Mouse (Mus musculus): ENCODE results near the gene Klrc1. TPM values are rescaled to one million over a fixed set of nuclear protein-coding genes. Genes with fewer than 3 reads are reported as not detected.
A peak's percentile ranks its signal among the peaks of the same experiment; 100 is the strongest.
"Not testable (repeated sequence)": the region's sequence is repeated elsewhere in the genome, so short reads cannot be mapped to it uniquely, and the experiment has no call there.

Gene Klrc1
- not detected in 2 replicates for polyA plus RNA-seq (2016; fragmentation: Nextera tagmentation; extraction: Ambion mirVana)

DNA sequence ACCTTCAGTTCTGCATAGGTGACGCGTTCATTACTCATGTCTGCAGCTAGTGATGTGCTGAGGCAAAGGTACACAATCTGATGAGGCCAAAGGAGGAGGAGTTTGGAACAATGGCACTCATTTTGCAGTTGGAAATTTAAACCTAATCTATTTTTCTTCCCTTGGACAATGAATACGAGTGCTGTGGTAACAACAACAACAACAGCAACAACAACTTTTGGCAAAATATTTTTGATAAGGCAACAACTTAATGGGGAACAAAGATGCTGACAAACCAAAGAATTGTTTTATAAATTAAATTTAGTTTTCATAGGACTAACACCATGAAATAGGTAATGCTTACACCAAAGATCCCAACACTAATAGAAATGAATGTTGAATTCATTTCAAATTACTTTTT lies at the start of gene Klrc1:
Gene Klrc1 (minus strand): TSS at position 101 of the 400 bp plus-strand sequence.
- 84% methylated on average over 3 of the region's 3 CpGs for WGBS
- Histone ChIP-seq H3K4me1 (no peaks in the 10 kb centered on the region), H3K36me3 (no peaks in the 10 kb centered on the region), H3K4me2 (replicated peaks) (no peak within 1 kb of the TSS), H3K4me3 (no peak within 1 kb of the TSS), H3K27ac (no peak within 1 kb of the TSS), H3K9ac (no peak within 1 kb of the TSS), H3K27me3 (replicated peaks) (no peaks in the 10 kb centered on the region), H3K9me3 (no peaks in the 10 kb centered on the region)
- ATAC-seq (ENCODE audit: low FRiP score, low read depth) = no peak

DNA sequence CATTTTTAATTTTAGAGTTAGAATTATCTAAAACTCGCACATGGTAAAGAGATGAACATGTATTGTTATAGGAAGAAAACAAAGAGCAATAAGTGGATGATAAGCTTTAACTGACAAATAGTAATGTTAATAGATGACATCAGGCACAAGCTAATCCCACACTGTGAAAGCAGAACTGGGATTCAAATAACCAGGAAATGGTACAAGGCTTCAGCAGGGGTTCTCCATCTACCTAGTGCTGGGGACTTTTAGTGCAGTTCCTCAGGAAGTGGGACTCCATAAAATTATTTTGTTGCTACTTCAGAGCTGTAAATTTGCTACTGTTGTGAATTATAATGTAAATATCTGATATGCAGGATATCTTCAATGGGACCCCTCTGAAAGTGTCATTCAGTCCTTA lies 48.5 kb upstream of the Klrc1 start:
- Histone ChIP-seq H3K9ac (no peak overlapping the region), H3K36me3 (no peaks in the 10 kb centered on the region), H3K4me2 (replicated peaks) (no peak overlapping the region), H3K4me1 (no peaks in the 10 kb centered on the region), H3K27ac (no peak overlapping the region), H3K4me3 (no peak overlapping the region), H3K9me3 (no peaks in the 10 kb centered on the region), H3K27me3 (replicated peaks) (no peaks in the 10 kb centered on the region)
- ATAC-seq (ENCODE audit: low FRiP score, low read depth) = no peak
- WGBS = 81% methylated on average over 1 of the region's 1 CpGs

DNA sequence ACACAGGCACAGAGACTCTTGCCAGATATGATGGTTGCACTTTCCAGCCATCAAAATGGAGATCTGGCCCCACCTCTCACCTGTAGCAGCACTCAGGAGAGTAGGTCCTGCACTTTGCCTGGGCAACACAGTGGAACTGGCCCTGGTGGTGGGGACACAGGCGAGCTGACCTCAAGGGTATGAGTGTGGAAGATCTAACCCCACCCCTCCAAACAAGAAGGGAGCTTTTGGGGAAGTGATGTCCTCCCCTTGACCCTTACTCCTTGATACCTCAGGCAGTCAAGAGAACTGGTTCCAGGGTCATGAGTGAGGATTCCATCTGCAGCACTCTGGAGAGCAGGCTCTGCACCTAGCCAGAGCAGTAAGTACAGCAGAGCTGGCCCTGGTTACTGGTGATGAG lies 42.6 kb upstream of the Klrc1 start:
- no peak overlapping the region for H3K4me2 ChIP-seq (replicated peaks)
- H3K27me3 ChIP-seq (replicated peaks) = no peaks in the 10 kb centered on the region
- no peak overlapping the region for H3K4me3 ChIP-seq
- H3K9me3 ChIP-seq = no peaks in the 10 kb centered on the region
- no peak overlapping the region for H3K9ac ChIP-seq
- no peak for ATAC-seq (ENCODE audit: low FRiP score, low read depth)
- 78% methylated on average over 1 of the region's 1 CpGs for WGBS
- no peaks in the 10 kb centered on the region for H3K4me1 ChIP-seq
- H3K27ac ChIP-seq = no peak overlapping the region
- no peaks in the 10 kb centered on the region for H3K36me3 ChIP-seq

DNA sequence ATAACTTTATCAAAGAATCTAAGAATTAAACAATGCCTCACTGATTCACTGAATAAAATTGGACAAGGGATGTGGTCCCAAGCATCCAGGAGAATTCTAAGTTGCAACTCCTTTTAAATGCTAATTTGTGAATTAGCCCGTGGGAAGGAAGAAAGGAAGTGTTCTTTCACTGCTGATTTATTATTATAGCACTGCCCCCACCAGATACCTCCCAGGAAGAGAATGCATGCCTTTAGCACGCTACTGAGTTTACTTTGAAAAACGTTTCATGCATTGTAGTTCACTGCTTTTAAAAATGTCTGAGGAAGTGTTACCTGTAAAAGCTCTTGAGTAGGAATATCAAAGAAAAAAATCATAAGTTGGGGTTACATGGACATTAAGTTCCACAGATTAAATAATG lies 41.7 kb upstream of the Klrc1 start:
- H3K27me3 ChIP-seq (replicated peaks) = no peaks in the 10 kb centered on the region
- no peak overlapping the region for H3K9ac ChIP-seq
- H3K36me3 ChIP-seq = no peaks in the 10 kb centered on the region
- 4% methylated on average over 3 of the region's 3 CpGs for WGBS
- H3K4me1 ChIP-seq = no peaks in the 10 kb centered on the region
- no peak overlapping the region for H3K4me2 ChIP-seq (replicated peaks)
- H3K4me3 ChIP-seq = no peak overlapping the region
- no peaks in the 10 kb centered on the region for H3K9me3 ChIP-seq
- ATAC-seq (ENCODE audit: low FRiP score, low read depth) = peak; percentile 68; the same call in 1 of the 2 replicates
- no peak overlapping the region for H3K27ac ChIP-seq

DNA sequence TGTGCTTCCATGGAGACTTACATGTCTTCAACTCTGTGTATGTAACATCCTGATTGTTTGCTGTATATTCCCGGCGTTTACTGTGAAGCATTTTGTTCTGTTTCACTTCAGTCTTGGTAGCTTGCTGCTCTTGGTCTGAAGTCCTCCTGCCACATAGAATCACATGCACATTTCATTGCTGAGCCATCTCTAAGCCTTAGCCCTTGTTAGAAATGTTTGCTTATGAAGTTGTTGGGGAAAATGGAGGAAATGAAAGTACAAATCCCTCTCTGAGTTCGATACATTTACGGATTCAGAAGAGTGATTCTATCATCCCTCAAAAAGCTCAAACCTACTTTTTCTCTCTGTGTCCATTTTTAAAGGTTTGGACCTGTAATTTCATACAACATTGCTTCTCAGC lies 38.3 kb upstream of the Klrc1 start, which contains the start of gene Klri1:
Gene Klri1 (minus strand): TSS at position 101 of the 400 bp plus-strand sequence.
- Histone ChIP-seq H3K27me3 (replicated peaks) (no peaks in the 10 kb centered on the region), H3K9ac (no peak within 1 kb of the TSS), H3K4me2 (replicated peaks) (no peak within 1 kb of the TSS), H3K9me3 (no peaks in the 10 kb centered on the region), H3K36me3 (no peaks in the 10 kb centered on the region), H3K4me3 (no peak within 1 kb of the TSS), H3K27ac (no peak within 1 kb of the TSS), H3K4me1 (no peaks in the 10 kb centered on the region)
- no peak for ATAC-seq (ENCODE audit: low FRiP score, low read depth)
- WGBS = 91% methylated on average over 4 of the region's 4 CpGs

DNA sequence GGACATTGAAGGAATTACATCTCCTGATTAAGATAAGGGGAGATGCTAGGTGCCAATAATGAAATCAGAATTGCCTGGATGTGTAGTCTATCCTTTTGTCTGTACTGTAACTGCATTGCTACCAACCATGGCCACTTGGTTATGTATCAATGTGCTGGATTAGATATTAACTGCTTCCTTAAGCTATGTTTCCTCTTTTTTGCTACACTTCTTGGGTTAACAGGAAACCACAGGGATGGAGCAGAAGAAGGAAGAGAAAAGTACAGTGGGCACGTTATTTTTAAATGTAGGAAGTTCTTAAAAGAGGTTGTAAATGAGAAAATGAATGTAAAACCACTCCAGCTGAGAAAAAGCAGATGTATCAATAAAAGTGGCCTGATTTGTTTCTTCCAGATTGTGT lies 34.8 kb upstream of the Klrc1 start:
- WGBS = 53% methylated on average over 1 of the region's 1 CpGs
- Histone ChIP-seq H3K4me3 (no peak overlapping the region), H3K27ac (no peak overlapping the region), H3K27me3 (replicated peaks) (no peaks in the 10 kb centered on the region), H3K36me3 (no peaks in the 10 kb centered on the region), H3K9ac (no peak overlapping the region), H3K9me3 (no peaks in the 10 kb centered on the region), H3K4me2 (replicated peaks) (no peak overlapping the region), H3K4me1 (no peaks in the 10 kb centered on the region)
- ATAC-seq (ENCODE audit: low FRiP score, low read depth) = no peak

DNA sequence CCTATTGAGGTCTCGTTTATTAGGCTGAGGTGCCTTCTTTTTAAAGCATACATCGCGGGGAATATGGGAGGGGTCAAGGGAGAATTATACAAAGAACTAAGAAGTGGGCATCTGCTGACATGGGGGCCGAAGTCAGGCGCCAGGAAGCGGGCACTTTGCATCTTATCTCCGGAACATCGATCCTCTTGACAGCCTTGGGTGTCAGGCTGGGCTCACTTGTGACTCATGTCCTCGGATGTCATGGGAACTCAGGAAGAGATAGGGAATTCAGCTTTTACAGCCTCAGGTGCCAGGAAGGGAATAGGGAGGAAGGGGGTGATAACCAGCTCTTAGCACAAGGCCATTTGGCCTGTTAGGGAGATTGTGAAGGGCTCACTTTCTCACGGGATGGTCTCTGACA lies 12.7 kb upstream of the Klrc1 start:
- not testable (repeated sequence) for H3K27ac ChIP-seq; H3K36me3 ChIP-seq; H3K9me3 ChIP-seq; H3K27me3 ChIP-seq (replicated peaks); H3K9ac ChIP-seq; H3K4me1 ChIP-seq; H3K4me2 ChIP-seq (replicated peaks); H3K4me3 ChIP-seq; ATAC-seq (ENCODE audit: low FRiP score, low read depth)
- 89% methylated on average over 10 of the region's 10 CpGs for WGBS

DNA sequence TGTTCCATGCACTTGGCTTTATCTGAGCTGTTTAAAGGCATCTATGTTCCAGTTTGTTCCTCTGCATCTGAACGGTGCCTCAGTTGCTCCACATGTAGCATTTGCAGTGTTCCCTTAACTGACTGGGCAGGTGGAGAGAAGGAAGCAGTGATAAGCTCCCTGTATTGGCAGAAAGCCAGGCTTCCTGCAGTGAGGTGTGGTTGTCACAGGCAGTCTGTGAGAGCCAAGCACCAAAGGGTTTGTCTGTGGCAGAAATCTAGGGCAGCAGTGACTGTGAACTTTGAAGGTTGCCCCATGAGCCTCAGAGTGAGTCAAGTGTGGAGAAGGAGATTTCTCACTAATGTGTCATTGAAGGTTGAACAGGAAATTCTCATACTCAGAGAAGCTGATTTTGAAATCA lies 1.6 kb upstream of the Klrc1 start:
- no peaks in the 10 kb centered on the region for H3K36me3 ChIP-seq
- no peaks in the 10 kb centered on the region for H3K9me3 ChIP-seq
- H3K9ac ChIP-seq = no peak overlapping the region
- H3K4me3 ChIP-seq = no peak overlapping the region
- no peaks in the 10 kb centered on the region for H3K4me1 ChIP-seq
- no peak for ATAC-seq (ENCODE audit: low FRiP score, low read depth)
- WGBS = 88% methylated on average over 1 of the region's 1 CpGs
- H3K27me3 ChIP-seq (replicated peaks) = no peaks in the 10 kb centered on the region
- no peak overlapping the region for H3K27ac ChIP-seq
- no peak overlapping the region for H3K4me2 ChIP-seq (replicated peaks)

DNA sequence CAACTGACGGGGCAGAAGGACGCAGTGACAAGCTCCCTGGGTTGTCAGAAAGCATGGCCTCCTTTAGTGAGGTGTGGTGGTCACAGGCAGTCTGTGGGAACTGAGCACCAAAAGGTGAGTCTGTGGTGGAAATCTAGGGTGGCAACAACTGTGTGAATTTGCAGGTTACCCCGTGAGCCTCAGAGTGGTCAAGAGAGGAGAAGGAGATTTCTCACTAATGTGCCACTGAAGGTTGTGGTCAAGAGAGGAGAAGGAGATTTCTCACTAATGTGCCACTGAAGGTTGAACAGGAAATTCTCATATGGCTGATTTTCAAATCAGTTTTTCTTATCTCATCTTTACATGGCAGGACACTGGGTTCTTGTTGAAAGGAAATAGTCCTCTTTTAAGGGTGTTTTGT lies 17.5 kb downstream of the Klrc1 start:
- not testable (repeated sequence) for H3K4me3 ChIP-seq; H3K27me3 ChIP-seq (replicated peaks); H3K4me1 ChIP-seq; H3K9me3 ChIP-seq; H3K27ac ChIP-seq; H3K36me3 ChIP-seq; H3K9ac ChIP-seq; ATAC-seq (ENCODE audit: low FRiP score, low read depth); H3K4me2 ChIP-seq (replicated peaks)
- no CpG with 5 or more reads among the region's 3 CpGs for WGBS

DNA sequence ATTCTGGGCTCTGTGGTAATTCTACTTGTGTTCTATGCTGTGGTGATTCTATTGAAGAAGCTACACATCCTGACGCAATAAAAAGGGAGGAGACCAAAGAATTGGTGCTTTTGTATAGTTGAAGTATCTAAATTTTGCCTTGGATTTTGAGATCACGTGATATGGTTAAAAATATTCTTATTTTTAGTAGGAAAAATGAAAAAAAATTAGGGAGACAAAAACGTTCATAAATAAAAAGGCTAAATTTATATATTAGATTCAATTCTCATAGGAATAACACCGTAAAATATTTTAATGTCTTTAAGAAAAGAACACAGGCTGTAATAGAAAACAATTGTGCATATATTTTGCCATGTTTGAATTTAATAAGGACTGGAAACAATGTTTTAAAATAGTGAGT lies 18.2 kb downstream of the Klrc1 start, which contains the start of gene Klrc2:
Gene Klrc2 (minus strand): TSS at position 101 of the 400 bp plus-strand sequence.
- not testable (repeated sequence) for H3K27ac ChIP-seq; ATAC-seq (ENCODE audit: low FRiP score, low read depth); H3K9ac ChIP-seq; H3K27me3 ChIP-seq (replicated peaks); H3K4me2 ChIP-seq (replicated peaks); H3K4me3 ChIP-seq; H3K36me3 ChIP-seq; H3K4me1 ChIP-seq; H3K9me3 ChIP-seq
- 79% methylated on average over 4 of the region's 4 CpGs for WGBS

DNA sequence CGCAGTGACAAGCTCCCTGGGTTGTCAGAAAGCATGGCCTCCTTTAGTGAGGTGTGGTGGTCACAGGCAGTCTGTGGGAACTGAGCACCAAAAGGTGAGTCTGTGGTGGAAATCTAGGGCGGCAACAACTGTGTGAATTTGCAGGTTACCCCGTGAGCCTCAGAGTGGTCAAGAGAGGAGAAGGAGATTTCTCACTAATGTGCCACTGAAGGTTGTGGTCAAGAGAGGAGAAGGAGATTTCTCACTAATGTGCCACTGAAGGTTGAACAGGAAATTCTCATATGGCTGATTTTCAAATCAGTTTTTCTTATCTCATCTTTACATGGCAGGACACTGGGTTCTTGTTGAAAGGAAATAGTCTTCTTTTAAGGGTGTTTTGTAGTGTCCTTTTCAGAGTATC lies 34.7 kb downstream of the Klrc1 start:
- H3K27me3 ChIP-seq (replicated peaks); H3K27ac ChIP-seq; H3K4me3 ChIP-seq; H3K4me1 ChIP-seq; H3K9me3 ChIP-seq; H3K9ac ChIP-seq; H3K36me3 ChIP-seq; ATAC-seq (ENCODE audit: low FRiP score, low read depth); H3K4me2 ChIP-seq (replicated peaks): not testable (repeated sequence)
- no CpG with 5 or more reads among the region's 3 CpGs for WGBS

DNA sequence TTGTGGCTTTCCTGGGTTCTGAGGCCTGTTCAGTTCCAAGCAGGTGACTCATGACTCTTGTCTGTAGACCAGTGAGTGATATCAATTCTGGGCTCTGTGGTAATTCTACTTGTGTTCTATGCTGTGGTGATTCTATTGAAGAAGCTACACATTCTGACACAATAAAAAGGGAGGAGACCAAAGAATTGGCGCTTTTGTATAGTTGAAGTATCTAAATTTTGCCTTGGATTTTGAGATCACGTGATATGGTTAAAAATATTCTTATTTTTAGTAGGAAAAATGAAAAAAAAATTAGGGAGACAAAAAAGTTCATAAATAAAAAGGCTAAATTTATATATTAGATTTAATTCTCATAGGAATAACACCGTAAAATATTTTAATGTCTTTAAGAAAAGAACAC lies 35.5 kb downstream of the Klrc1 start, which contains the start of gene Klrc3:
Gene Klrc3 (minus strand): TSS at position 101 of the 400 bp plus-strand sequence.
- not testable (repeated sequence) for H3K27me3 ChIP-seq (replicated peaks); H3K4me1 ChIP-seq; H3K27ac ChIP-seq; H3K4me3 ChIP-seq; H3K36me3 ChIP-seq; H3K9me3 ChIP-seq; H3K4me2 ChIP-seq (replicated peaks); ATAC-seq (ENCODE audit: low FRiP score, low read depth); H3K9ac ChIP-seq
- 85% methylated on average over 3 of the region's 3 CpGs for WGBS

DNA sequence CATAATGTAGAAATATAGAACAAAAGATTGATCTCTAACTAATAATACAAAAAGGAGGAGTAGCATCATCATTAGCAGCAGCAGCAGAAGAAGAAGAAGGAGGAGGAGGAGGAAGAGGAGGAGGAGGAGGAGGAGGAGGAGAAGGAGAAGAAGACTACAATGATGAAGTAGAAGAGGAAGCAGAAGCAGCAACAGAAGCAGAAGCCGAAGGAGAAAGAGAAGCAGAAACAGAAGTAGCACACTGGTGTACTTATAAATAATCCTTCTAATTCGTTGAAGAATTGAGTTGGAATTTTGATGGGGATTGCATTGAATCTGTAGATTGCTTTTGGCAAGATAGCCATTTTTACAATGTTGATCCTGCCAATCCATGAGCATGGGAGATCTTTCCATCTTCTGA lies 47.7 kb downstream of the Klrc1 start:
- H3K27ac ChIP-seq; H3K27me3 ChIP-seq (replicated peaks); H3K4me2 ChIP-seq (replicated peaks); H3K9ac ChIP-seq; H3K36me3 ChIP-seq; ATAC-seq (ENCODE audit: low FRiP score, low read depth); H3K9me3 ChIP-seq; H3K4me3 ChIP-seq; H3K4me1 ChIP-seq: not testable (repeated sequence)
- 82% methylated on average over 2 of the region's 2 CpGs for WGBS

Measured in neural tube, embryonic 12.5 days (tissue).